Mouse (Mus musculus): ENCODE results near the gene Serping1.

DNA sequence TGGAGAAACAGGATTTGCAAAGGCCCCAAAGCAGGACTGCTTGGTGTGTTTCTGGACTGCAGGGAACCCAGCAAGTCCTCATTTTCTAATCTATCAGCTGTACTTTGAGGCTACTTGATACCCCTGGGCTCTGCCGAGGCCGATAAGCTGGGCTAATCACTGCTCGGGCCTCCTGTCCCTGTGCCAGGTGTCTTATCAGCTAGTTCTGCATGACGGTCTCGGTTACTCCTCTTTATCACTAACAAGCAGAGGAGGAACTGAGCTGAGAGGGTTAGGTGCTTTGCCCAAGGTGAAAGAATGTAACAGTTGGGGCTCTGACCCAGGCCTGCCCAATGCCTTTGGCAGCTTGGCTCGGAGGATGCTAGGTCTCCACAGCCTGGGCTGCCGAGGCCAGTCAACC is 36.6 kb upstream of the Serping1 start:
- TF ChIP-seq POLR2A (IDR thresholded peaks at IDR 0.05; ENCODE audit: borderline replicate concordance, extremely low read depth, insufficient read depth, insufficient read length, poor library complexity, severe bottlenecking), result no peak
- no peak for TF ChIP-seq CTCF (IDR thresholded peaks at IDR 0.05; ENCODE audit: borderline replicate concordance, extremely low read depth, insufficient read depth, insufficient read length)

Data from brain, embryonic 14.5 days (tissue).